Mouse (Mus musculus) embryonic facial prominence, embryonic 12.5 days (tissue): ENCODE measurements around the gene Padi3. TPM values are rescaled to one million over a fixed set of nuclear protein-coding genes. Genes with fewer than 3 reads are reported as not detected.

Experiments
- ATAC-seq: fragments of 200-750 bp; cut with Nextera tagmentation; 2 replicates; pipeline ENCODE4 v1.8.0; 2017; ENCODE audit not compliant: insufficient number of reproducible peaks, insufficient read depth, low FRiP score, low TSS enrichment
- H3K27ac ChIP-seq: fragments of 300-500 bp; sonication (generic); 2 replicates; pipeline ENCODE4 v1.5.1; 2016; ENCODE audit warnings: mild to moderate bottlenecking
- H3K27me3 ChIP-seq: fragments of 300-500 bp; sonication (generic); 2 replicates; pipeline ENCODE4 v1.6.1; 2016; ENCODE audit warnings: mild to moderate bottlenecking, moderate library complexity
- H3K36me3 ChIP-seq: fragments of 300-500 bp; sonication (generic); 2 replicates; pipeline ENCODE4 v1.6.1; 2016; ENCODE audit warnings: mild to moderate bottlenecking
- H3K4me1 ChIP-seq: fragments of 300-500 bp; sonication (generic); 2 replicates; pipeline ENCODE4 v1.6.1; 2016
- H3K4me2 ChIP-seq: fragments of 300-500 bp; sonication (generic); replicated peaks from 2 replicates; pipeline ENCODE4 v1.6.1; 2016; ENCODE audit warnings: mild to moderate bottlenecking, moderate library complexity
- H3K4me3 ChIP-seq: fragments of 300-500 bp; sonication (generic); 2 replicates; pipeline ENCODE4 v1.5.1; 2016; ENCODE audit warnings: mild to moderate bottlenecking
- H3K9ac ChIP-seq: fragments of 300-500 bp; sonication (generic); 2 replicates; pipeline ENCODE4 v1.6.1; 2016; ENCODE audit warnings: mild to moderate bottlenecking, moderate library complexity
- H3K9me3 ChIP-seq: fragments of 300-500 bp; sonication (generic); 2 replicates; pipeline ENCODE4 v1.6.1; 2016; ENCODE audit warnings: mild to moderate bottlenecking, moderate library complexity
- WGBS: fragments of 180-500 bp; shearing (Covaris S2); methylation state at CpG from one replicate; pipeline ENCODE4 v1.1.7; 2016; 5-methylcytosine and 5-hydroxymethylcytosine counted together
- polyA plus RNA-seq: library from polyadenylated mRNA; unstranded; fragments of >200 nt; fragmentation: Nextera tagmentation; extraction: Ambion mirVana; gene quantifications from 2 replicates; pipeline ENCODE4 v1.2.1, GENCODE M21; 2016

The Padi3 gene
- polyA plus RNA-seq, 1 experiment from 2014 or later: 0.08 TPM

- 58% methylated on average over 5 of the region's 5 CpGs for WGBS
- ATAC-seq: no peak
- Histone ChIP-seq H3K27ac (no peak overlapping the region), H3K27me3 (no peaks in the 10 kb centered on the region), H3K4me2 (no peak overlapping the region), H3K4me3 (no peak overlapping the region), H3K9me3 (no peaks in the 10 kb centered on the region), H3K36me3 (no peaks in the 10 kb centered on the region), H3K4me1 (peaks cover 36% of the 10 kb centered on the region), H3K9ac (no peak overlapping the region)
Measured at GRCm38 (mm10) chr4:140815496-140815895, 5.0 kb upstream of the Padi3 start.

- no peaks in the 10 kb centered on the region for H3K27me3 ChIP-seq
- peak overlapping the region; percentile 58 for H3K4me2 ChIP-seq
- peak; percentile 31; the same call in 1 of the 2 replicates for ATAC-seq
- H3K4me3 ChIP-seq: peak overlapping the region; percentile 29
- no peak overlapping the region for H3K27ac ChIP-seq
- H3K9me3 ChIP-seq: no peaks in the 10 kb centered on the region
- H3K4me1 ChIP-seq: peaks cover 36% of the 10 kb centered on the region
- WGBS: 23% methylated on average over 36 of the region's 36 CpGs
- no peaks in the 10 kb centered on the region for H3K36me3 ChIP-seq
- 0 out of 2 replicates have a peak overlapping the region, but pooled peaks have one; percentile 12 for H3K9ac ChIP-seq
Measured at GRCm38 (mm10) chr4:140814241-140815225, 4.1 kb upstream of the Padi3 start.

DNA sequence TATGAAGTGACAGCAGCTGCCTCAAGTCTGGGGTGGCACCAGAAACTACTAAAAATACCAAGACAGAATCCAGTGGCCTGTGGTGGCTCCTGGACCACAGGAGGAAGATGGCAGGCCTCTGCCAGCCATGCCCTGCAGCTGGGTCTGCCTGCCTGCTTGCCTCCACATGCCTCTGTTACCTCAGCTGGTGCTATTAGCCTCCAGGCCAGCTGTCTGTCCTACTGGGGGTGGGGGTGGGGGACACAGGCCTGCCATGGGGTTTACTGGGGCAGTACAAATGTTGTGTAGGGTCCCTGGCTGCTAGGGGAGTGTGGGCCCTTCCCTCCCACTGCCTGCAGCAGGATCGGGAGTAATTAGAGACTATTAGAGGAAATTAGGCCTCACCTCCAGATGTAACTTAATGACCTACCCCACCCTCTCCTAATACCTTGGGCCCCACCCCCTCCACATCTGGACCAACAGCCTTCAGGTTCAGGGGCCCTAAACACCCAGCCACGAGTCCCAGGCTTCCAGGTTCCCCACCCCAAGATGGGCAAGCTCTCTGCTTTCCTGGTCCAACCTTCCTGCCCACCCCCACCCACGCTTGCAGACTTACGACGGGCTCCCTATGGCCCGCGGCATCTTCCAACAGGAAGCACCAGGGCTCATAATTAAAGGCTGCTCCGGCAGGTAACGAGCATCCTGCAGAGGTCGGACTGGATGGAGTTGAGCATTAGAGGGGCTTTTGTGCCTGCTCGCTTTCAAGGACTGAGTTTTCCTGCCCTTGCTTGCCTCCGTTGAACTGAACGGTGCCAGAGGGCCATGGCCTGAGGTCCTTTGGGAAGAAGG, 3.1 kb upstream of the Padi3 start:
- Histone ChIP-seq H3K4me1 (peaks cover 36% of the 10 kb centered on the region), H3K9me3 (no peaks in the 10 kb centered on the region), H3K4me3 (peak overlapping the region; percentile 29), H3K36me3 (no peaks in the 10 kb centered on the region), H3K4me2 (peak overlapping the region; percentile 58), H3K27me3 (no peaks in the 10 kb centered on the region), H3K27ac (peak overlapping the region; percentile 23; the same call in 1 of the 2 replicates), H3K9ac (no peak overlapping the region)
- no peak for ATAC-seq
- WGBS: 8% methylated on average over 13 of the region's 13 CpGs

DNA sequence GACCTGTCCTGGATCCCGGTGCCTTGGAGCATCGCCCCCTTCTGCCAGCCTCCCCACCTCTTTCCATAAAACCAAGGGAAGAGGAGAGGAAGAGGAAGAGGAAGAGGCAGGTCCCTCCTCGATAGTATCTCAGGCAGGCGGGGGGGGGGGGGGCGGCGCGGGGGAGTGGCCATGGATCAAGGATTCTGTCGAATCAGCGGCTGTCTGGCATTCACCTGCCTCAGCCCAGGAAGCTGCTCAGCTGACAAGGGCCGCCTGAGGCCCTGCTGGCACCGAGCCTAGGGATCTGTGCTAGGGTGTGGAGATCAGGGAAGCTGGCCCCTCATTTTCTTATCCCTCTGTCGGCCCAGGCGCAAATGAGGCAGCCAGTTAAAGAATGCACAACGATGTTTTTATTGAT, 2.2 kb upstream of the Padi3 start:
- Histone ChIP-seq H3K9ac (no peak overlapping the region), H3K4me1 (peaks cover 36% of the 10 kb centered on the region), H3K27ac (0 out of 2 replicates have a peak overlapping the region, but pooled peaks have one; percentile 23), H3K27me3 (no peaks in the 10 kb centered on the region), H3K4me2 (no peak overlapping the region), H3K36me3 (no peaks in the 10 kb centered on the region), H3K4me3 (no peak overlapping the region), H3K9me3 (no peaks in the 10 kb centered on the region)
- no peak for ATAC-seq
- 28% methylated on average over 14 of the region's 14 CpGs for WGBS

DNA sequence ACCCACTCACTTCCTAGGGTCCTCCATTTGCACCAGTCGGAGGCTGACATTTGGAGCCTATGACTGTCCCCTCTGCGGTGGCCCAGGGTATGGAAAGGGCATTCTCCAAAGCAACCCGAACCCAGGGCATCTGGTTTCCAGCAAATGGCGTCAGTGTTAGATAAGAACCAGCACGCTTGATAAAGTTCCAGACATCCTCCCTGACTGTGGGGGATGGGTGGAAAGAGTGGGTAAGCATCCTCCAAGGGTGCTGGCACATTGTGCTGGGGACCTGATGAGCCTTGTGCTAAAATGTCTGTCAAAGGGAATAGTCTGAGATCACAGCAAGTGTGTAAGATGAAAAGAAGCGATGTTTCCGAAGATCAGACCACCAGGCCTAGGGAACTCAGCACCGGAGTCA, 1.7 kb upstream of the Padi3 start:
- H3K4me3 ChIP-seq: no peak overlapping the region
- H3K27ac ChIP-seq: no peak overlapping the region
- ATAC-seq: no peak
- H3K4me2 ChIP-seq: no peak overlapping the region
- no peak overlapping the region for H3K9ac ChIP-seq
- no peaks in the 10 kb centered on the region for H3K36me3 ChIP-seq
- H3K9me3 ChIP-seq: no peaks in the 10 kb centered on the region
- 62% methylated on average over 8 of the region's 8 CpGs for WGBS
- H3K27me3 ChIP-seq: no peaks in the 10 kb centered on the region
- peaks cover 36% of the 10 kb centered on the region for H3K4me1 ChIP-seq

DNA sequence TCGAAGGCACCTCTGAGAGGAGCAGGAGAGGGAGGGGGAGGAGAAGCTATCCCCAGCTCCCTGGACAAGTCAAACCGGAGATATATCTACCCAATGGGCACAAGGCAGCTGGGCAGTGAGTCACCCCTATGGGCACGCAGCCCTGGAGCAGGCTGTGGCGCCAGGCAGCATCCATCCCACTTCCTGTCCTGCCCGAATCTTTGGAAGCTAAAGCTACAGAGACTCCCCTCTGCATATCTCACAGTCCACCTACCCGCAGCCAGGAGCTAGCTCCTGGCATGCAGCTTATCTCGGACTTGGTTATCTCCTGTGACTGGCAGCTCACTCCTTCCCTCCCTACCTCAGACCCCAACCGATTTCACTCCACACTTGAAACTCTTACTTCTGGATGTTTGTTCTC, 1.3 kb downstream of the Padi3 start:
- no peak overlapping the region for H3K9ac ChIP-seq
- ATAC-seq: no peak
- whole genome bisulfite sequencing: 72% methylated on average over 8 of the region's 8 CpGs

DNA sequence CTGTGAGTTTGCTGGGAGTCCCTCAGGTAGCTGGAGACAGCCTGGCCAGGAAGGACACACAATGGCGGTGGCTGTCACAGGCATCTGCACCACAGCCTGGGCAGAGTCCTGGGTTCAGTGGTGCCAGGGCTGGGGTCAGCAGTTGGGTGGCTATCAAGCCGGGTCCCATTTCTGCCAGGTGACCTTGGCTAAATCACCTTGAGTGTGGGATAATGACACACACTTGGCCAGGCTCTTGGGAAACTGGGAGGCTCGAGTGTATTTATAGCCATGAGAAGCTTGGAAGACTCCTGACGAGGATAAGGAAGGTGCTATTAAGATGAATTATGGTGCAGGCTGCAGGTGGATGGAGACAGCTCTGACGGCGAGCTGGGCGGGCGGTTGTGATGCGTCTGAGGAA, 5.8 kb downstream of the Padi3 start:
- H3K4me2 ChIP-seq: no peak overlapping the region
- 87% methylated on average over 9 of the region's 9 CpGs for WGBS
- no peaks in the 10 kb centered on the region for H3K9me3 ChIP-seq
- no peaks in the 10 kb centered on the region for H3K4me1 ChIP-seq
- no peaks in the 10 kb centered on the region for H3K36me3 ChIP-seq
- no peak overlapping the region for H3K4me3 ChIP-seq
- no peak for ATAC-seq
- no peak overlapping the region for H3K9ac ChIP-seq
- no peaks in the 10 kb centered on the region for H3K27me3 ChIP-seq
- no peak overlapping the region for H3K27ac ChIP-seq

More for the DNA sequence above, 1.3 kb downstream of the Padi3 start:
- H3K4me2 ChIP-seq: no peak overlapping the region
- H3K4me3 ChIP-seq: no peak overlapping the region
- peaks cover 22% of the 10 kb centered on the region for H3K4me1 ChIP-seq
- H3K36me3 ChIP-seq: no peaks in the 10 kb centered on the region
- H3K27me3 ChIP-seq: no peaks in the 10 kb centered on the region
- no peaks in the 10 kb centered on the region for H3K9me3 ChIP-seq
- H3K27ac ChIP-seq: no peak overlapping the region

- H3K4me3 ChIP-seq: no peak overlapping the region
- no peak for ATAC-seq
- no peak overlapping the region for H3K27ac ChIP-seq
- H3K4me2 ChIP-seq: no peak overlapping the region
- H3K9me3 ChIP-seq: no peaks in the 10 kb centered on the region
- peaks cover 4% of the 10 kb centered on the region; the same call in 1 of the 2 replicates for H3K27me3 ChIP-seq
- H3K4me1 ChIP-seq: no peaks in the 10 kb centered on the region
- H3K36me3 ChIP-seq: no peaks in the 10 kb centered on the region
- H3K9ac ChIP-seq: no peak overlapping the region
- WGBS: 73% methylated on average over 3 of the region's 3 CpGs
Measured at GRCm38 (mm10) chr4:140801364-140801763, 9.1 kb downstream of the Padi3 start.

- no peak overlapping the region for H3K27ac ChIP-seq
- ATAC-seq: no peak
- no peaks in the 10 kb centered on the region for H3K36me3 ChIP-seq
- WGBS: 81% methylated on average over 3 of the region's 3 CpGs
- H3K4me2 ChIP-seq: no peak overlapping the region
- H3K9me3 ChIP-seq: no peaks in the 10 kb centered on the region
- H3K9ac ChIP-seq: no peak overlapping the region
- no peaks in the 10 kb centered on the region for H3K4me1 ChIP-seq
- H3K4me3 ChIP-seq: no peak overlapping the region
- peaks cover 4% of the 10 kb centered on the region; the same call in 1 of the 2 replicates for H3K27me3 ChIP-seq
Measured at GRCm38 (mm10) chr4:140796786-140797185, 13.7 kb downstream of the Padi3 start.

DNA sequence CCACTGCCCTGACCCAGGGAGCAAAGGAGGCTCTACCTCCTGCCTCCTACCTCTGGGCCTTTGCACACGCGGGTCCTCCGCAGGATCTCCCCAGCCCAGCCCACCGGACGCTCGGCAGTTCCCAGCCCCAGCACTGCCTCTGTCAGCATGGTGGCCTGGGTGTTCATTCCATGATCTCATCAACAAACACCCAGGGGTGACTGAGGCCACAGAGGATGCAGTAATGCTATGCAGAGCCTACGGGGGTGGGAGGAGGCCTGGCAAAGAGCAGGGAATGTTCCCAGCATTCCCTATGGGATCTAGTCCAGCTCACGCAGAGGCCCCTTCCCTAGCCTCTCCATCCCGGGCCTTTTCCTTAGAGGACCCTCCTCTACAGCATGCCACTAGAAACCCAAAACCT, 15.8 kb downstream of the Padi3 start:
- WGBS: 85% methylated on average over 9 of the region's 9 CpGs
- H3K9ac ChIP-seq: no peak overlapping the region
- H3K36me3 ChIP-seq: no peaks in the 10 kb centered on the region
- no peak overlapping the region for H3K4me3 ChIP-seq
- peaks cover 4% of the 10 kb centered on the region; the same call in 1 of the 2 replicates for H3K27me3 ChIP-seq
- H3K27ac ChIP-seq: no peak overlapping the region
- ATAC-seq: no peak
- no peaks in the 10 kb centered on the region for H3K9me3 ChIP-seq
- no peak overlapping the region for H3K4me2 ChIP-seq
- H3K4me1 ChIP-seq: no peaks in the 10 kb centered on the region

GRCm38 (mm10) chr4:140793795-140794194, 16.7 kb downstream of the Padi3 start:
- Histone ChIP-seq H3K9me3 (no peaks in the 10 kb centered on the region), H3K36me3 (no peaks in the 10 kb centered on the region), H3K4me3 (no peak overlapping the region), H3K4me2 (no peak overlapping the region), H3K27ac (no peak overlapping the region), H3K9ac (no peak overlapping the region), H3K27me3 (peaks cover 4% of the 10 kb centered on the region; the same call in 1 of the 2 replicates), H3K4me1 (no peaks in the 10 kb centered on the region)
- ATAC-seq: no peak
- 52% methylated on average over 9 of the region's 9 CpGs for WGBS
